Mouse (Mus musculus) heart, embryonic 14.5 days (tissue): ENCODE measurements around the gene Tnfrsf1b. TPM values are rescaled to one million over a fixed set of nuclear protein-coding genes. Genes with fewer than 3 reads are reported as not detected.

Source experiments
- ATAC-seq: fragments of 200-750 bp; cut with Nextera tagmentation; 2 replicates; pipeline ENCODE4 v1.8.0; 2017; ENCODE audit warnings: low read depth, moderate TSS enrichment; ENCODE audit not compliant: insufficient number of reproducible peaks, insufficient read depth, low FRiP score
- H3K27ac ChIP-seq, 2 experiments: fragments of 200-500 bp in 1 of 2; fragments of 300-500 bp in 1 of 2; sonication (generic) in 1 of 2; replicated peaks in 1 of 2; 2 replicates each; pipeline ENCODE4 v1.5.1; 2012 to 2014; ENCODE audit warnings: low read depth in 2 of 2, low read length in 2 of 2, control low read depth in 1 of 2, mild to moderate bottlenecking in 1 of 2, mixed read lengths in 1 of 2; ENCODE audit not compliant: control insufficient read depth in 1 of 2, insufficient read depth in 1 of 2
- H3K27me3 ChIP-seq: fragments of 300-500 bp; sonication (generic); 2 replicates; pipeline ENCODE4 v1.6.1; 2014; ENCODE audit warnings: mild to moderate bottlenecking, low read length, control low read depth; ENCODE audit not compliant: control insufficient read depth, insufficient read depth
- H3K36me3 ChIP-seq: fragments of 300-500 bp; sonication (generic); 2 replicates; pipeline ENCODE4 v1.6.1; 2014; ENCODE audit warnings: mild to moderate bottlenecking, control low read depth, low read length, mixed read lengths; ENCODE audit not compliant: control insufficient read depth, insufficient read depth
- H3K4me1 ChIP-seq, 2 experiments: fragments of 200-500 bp in 1 of 2; fragments of 300-500 bp in 1 of 2; sonication (generic) in 1 of 2; 2 replicates each; pipeline ENCODE4 v1.6.1; 2012 to 2014; ENCODE audit warnings: low read length in 2 of 2, control low read depth in 1 of 2, mixed read lengths in 1 of 2; ENCODE audit not compliant: control insufficient read depth in 2 of 2, insufficient read depth in 2 of 2
- H3K4me2 ChIP-seq: fragments of 300-500 bp; sonication (generic); 2 replicates; pipeline ENCODE4 v1.6.1; 2014; ENCODE audit warnings: mild to moderate bottlenecking, low read length
- H3K4me3 ChIP-seq, 2 experiments: fragments of 200-500 bp in 1 of 2; fragments of 300-500 bp in 1 of 2; sonication (generic) in 1 of 2; 2 replicates each; pipeline ENCODE4 v1.5.1; 2012 to 2014; ENCODE audit warnings: low read length in 2 of 2, mild to moderate bottlenecking in 2 of 2, control low read depth in 1 of 2, low read depth in 1 of 2, moderate library complexity in 1 of 2; ENCODE audit not compliant: control insufficient read depth in 1 of 2, insufficient read depth in 1 of 2
- H3K9ac ChIP-seq: fragments of 300-500 bp; sonication (generic); 2 replicates; pipeline ENCODE4 v1.6.1; 2014; ENCODE audit warnings: mild to moderate bottlenecking, low read length
- H3K9me3 ChIP-seq: fragments of 300-500 bp; sonication (generic); 2 replicates; pipeline ENCODE4 v1.6.1; 2016; ENCODE audit warnings: low read length, control low read depth; ENCODE audit not compliant: control insufficient read depth
- WGBS: fragments of 180-500 bp; shearing (Covaris S2); extraction: QIAGEN DNeasy Blood & Tissue Kit; methylation state at CpG from one replicate; pipeline ENCODE4 v1.1.7; 2014; 5-methylcytosine and 5-hydroxymethylcytosine counted together
- polyA plus RNA-seq: library from polyadenylated mRNA; unstranded; fragments of >200 nt; fragmentation: Nextera tagmentation; extraction: Ambion mirVana; gene quantifications from 2 replicates; pipeline ENCODE4 v1.2.1, GENCODE M21; 2014

Gene Tnfrsf1b
- polyA plus RNA-seq, 1 experiment from 2014 or later, result 3.4 TPM

GRCm38 (mm10) chr4:145229051-145229450 is 17.6 kb downstream of the Tnfrsf1b start:
- Histone ChIP-seq H3K4me3 (no peak overlapping the region), H3K4me1 (peaks cover 8 to 12% of the 10 kb centered on the region in 2 experiments; a peak in 3 of 4 replicates), H3K9ac (no peak overlapping the region), H3K27ac (no peak overlapping the region), H3K9me3 (no peaks in the 10 kb centered on the region), H3K4me2 (no peak overlapping the region), H3K36me3 (no peaks in the 10 kb centered on the region), H3K27me3 (no peaks in the 10 kb centered on the region)
- 85% methylated on average over 6 of the region's 6 CpGs for WGBS
- no peak for ATAC-seq

GRCm38 (mm10) chr4:145224613-145225012 is 22.1 kb downstream of the Tnfrsf1b start:
- whole genome bisulfite sequencing, result 84% methylated on average over 4 of the region's 4 CpGs
- no peak overlapping the region for H3K4me3 ChIP-seq
- H3K4me2 ChIP-seq, result no peak overlapping the region
- no peak overlapping the region for H3K9ac ChIP-seq
- H3K36me3 ChIP-seq, result no peaks in the 10 kb centered on the region
- no peak overlapping the region for H3K27ac ChIP-seq
- no peaks in the 10 kb centered on the region for H3K9me3 ChIP-seq
- H3K4me1 ChIP-seq, result no peaks in the 10 kb centered on the region
- ATAC-seq, result no peak
- no peaks in the 10 kb centered on the region for H3K27me3 ChIP-seq

- H3K36me3 ChIP-seq, result no peaks in the 10 kb centered on the region
- ATAC-seq, result no peak
- no peak overlapping the region for H3K9ac ChIP-seq
- no peaks in the 10 kb centered on the region for H3K27me3 ChIP-seq
- H3K4me1 ChIP-seq, result no peaks in the 10 kb centered on the region
- H3K9me3 ChIP-seq, result no peaks in the 10 kb centered on the region
- H3K27ac ChIP-seq, result no peak overlapping the region
- no peak overlapping the region for H3K4me2 ChIP-seq
- WGBS, result 39% methylated on average over 8 of the region's 8 CpGs
- no peak overlapping the region for H3K4me3 ChIP-seq
These were observed 24.6 kb downstream of the Tnfrsf1b start for GRCm38 (mm10) chr4:145222064-145222463.

- Histone ChIP-seq H3K9me3 (no peaks in the 10 kb centered on the region), H3K4me3 (no peak overlapping the region), H3K9ac (no peak overlapping the region), H3K4me2 (no peak overlapping the region), H3K27ac (no peak overlapping the region), H3K4me1 (no peaks in the 10 kb centered on the region), H3K36me3 (no peaks in the 10 kb centered on the region), H3K27me3 (no peaks in the 10 kb centered on the region)
- 53% methylated on average over 2 of the region's 2 CpGs for WGBS
- ATAC-seq, result no peak
These were observed 25.3 kb downstream of the Tnfrsf1b start for GRCm38 (mm10) chr4:145221379-145221778.

GRCm38 (mm10) chr4:145220001-145220400 is 26.7 kb downstream of the Tnfrsf1b start:
- H3K9ac ChIP-seq, result no peak overlapping the region
- WGBS, result 74% methylated on average over 1 of the region's 1 CpGs
- no peak for ATAC-seq

GRCm38 (mm10) chr4:145219240-145219985 is 27.3 kb downstream of the Tnfrsf1b start:
- Histone ChIP-seq H3K9ac (no peak overlapping the region), H3K27ac (no peak overlapping the region), H3K36me3 (no peaks in the 10 kb centered on the region), H3K4me2 (no peak overlapping the region), H3K4me1 (0 out of 4 replicates have a peak, but pooled peaks cover 3 to 5% of the 10 kb centered on the region in 2 experiments), H3K9me3 (no peaks in the 10 kb centered on the region), H3K4me3 (no peak overlapping the region), H3K27me3 (no peaks in the 10 kb centered on the region)
- no peak for ATAC-seq
- 61% methylated on average over 15 of the region's 15 CpGs for WGBS

More at GRCm38 (mm10) chr4:145220001-145220400, 26.7 kb downstream of the Tnfrsf1b start:
- Histone ChIP-seq H3K4me1 (no peaks in the 10 kb centered on the region), H3K4me2 (no peak overlapping the region), H3K27me3 (no peaks in the 10 kb centered on the region), H3K9me3 (no peaks in the 10 kb centered on the region), H3K27ac (no peak overlapping the region), H3K36me3 (no peaks in the 10 kb centered on the region), H3K4me3 (no peak overlapping the region)

GRCm38 (mm10) chr4:145217837-145218236 is 28.8 kb downstream of the Tnfrsf1b start:
- Histone ChIP-seq H3K4me2 (no peak overlapping the region), H3K36me3 (no peaks in the 10 kb centered on the region)

More at GRCm38 (mm10) chr4:145217837-145218236, 28.8 kb downstream of the Tnfrsf1b start:
- no peaks in the 10 kb centered on the region for H3K9me3 ChIP-seq
- 73% methylated on average over 5 of the region's 5 CpGs for WGBS
- H3K4me3 ChIP-seq, result no peak overlapping the region
- no peak overlapping the region for H3K9ac ChIP-seq
- H3K27me3 ChIP-seq, result no peaks in the 10 kb centered on the region
- H3K4me1 ChIP-seq, result 0 out of 4 replicates have a peak, but pooled peaks cover 3 to 5% of the 10 kb centered on the region in 2 experiments
- H3K27ac ChIP-seq, result no peak overlapping the region
- no peak for ATAC-seq
